Mouse (Mus musculus) T-helper 1 cell (primary cell): ENCODE data around the gene Gm4881.
"Not testable (repeated sequence)": the region's sequence is repeated elsewhere in the genome, so short reads cannot be mapped to it uniquely, and the experiment has no call there.

Source experiments
- in situ Hi-C: fragments of 300-600 bp; cut with MboI, MseI; formaldehyde crosslinking; loops from one replicate; pipeline ENCODE4 v1.15.1; 2025; ENCODE audit warnings: high pct_unique_total_duplicates

Gm4881 gene

DNA sequence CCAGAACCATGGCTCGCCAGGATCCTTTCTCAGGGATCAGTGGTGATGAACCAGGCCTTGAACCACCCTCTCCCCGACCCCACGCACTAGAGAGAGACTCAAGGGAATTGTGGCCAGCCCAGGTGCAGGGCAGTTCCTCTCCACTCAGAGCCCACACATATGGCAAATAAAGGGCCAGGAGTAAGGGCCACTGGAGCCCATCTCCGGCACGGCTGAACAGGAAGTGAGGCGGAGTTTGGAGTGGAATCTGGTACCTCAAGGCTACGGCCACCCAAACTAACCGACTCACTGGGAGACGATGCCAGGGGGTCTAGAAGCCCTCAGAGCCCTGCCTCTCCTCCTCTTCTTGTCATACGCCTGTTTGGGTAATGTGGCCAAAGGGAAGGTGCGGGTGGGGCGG is 47.1 kb downstream of the Gm4881 start, which contains the start of gene Cd79a:
TSS of gene Cd79a (plus strand) at position 158 of the 400 bp plus-strand sequence.
- in situ Hi-C loops = no loop called here

DNA sequence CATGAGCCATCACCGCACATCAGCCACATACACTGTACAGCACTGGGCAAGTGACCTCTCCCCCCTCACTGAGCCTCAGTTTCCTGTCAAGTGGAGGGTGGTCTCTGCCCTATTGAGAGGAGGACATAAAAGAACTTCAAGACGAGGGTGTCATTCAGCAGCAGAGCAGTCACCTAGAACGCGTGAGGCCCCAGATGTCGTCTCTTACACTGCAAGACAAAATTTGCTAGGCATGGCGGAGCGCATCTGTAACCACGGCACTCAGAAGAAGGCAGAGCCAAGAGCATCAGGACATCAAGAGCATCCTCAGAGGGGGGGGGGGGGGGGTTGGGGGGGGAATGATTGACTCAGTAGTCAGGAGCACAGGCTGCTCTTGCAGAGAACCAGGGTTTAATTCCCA is 48.0 kb downstream of the Gm4881 start:
- in situ Hi-C loops = no loop called here

DNA sequence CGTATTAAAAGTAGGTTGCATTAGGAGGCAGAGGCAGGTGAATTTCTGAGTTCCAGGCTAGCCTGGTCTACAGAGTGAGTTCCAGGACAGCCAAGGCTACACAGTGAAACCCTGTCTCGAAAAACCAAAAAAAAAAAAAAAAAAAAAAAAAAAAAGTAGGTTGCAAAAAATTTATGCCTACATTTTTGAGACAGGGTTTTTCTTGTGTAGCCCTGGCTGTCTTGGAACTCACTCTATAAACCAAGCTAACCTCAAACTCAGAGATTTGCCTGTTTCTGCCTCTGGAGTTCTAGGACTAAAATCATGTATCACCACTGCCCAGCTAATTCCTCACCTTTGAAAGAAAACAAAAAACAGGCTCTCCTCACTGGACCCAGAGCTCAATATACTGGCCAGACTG is 48.5 kb downstream of the Gm4881 start:
- in situ Hi-C loops = not testable (repeated sequence)

DNA sequence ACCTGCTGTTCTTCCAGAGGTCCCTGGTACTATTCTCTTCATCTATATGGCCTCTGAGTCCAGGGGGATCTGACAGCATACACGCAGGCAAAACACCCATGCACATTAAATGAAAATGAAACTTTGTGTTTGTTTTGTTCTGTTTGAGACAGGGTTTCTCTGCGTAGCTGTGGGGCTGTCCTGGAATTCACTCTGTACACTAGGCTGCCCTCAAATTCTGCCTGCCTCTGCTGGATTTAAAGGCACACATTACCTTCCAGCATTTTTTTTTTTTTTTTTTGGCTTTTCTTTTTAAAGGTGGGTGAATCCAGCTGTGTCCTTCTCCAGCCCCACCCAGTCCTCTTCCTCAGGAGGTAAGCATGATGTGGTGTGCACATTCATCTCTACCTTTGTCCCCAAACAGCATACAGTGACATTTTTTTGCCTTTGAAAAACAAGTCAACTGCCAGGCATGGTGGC is 52.1 kb downstream of the Gm4881 start:
- in situ Hi-C loops = no loop called here

DNA sequence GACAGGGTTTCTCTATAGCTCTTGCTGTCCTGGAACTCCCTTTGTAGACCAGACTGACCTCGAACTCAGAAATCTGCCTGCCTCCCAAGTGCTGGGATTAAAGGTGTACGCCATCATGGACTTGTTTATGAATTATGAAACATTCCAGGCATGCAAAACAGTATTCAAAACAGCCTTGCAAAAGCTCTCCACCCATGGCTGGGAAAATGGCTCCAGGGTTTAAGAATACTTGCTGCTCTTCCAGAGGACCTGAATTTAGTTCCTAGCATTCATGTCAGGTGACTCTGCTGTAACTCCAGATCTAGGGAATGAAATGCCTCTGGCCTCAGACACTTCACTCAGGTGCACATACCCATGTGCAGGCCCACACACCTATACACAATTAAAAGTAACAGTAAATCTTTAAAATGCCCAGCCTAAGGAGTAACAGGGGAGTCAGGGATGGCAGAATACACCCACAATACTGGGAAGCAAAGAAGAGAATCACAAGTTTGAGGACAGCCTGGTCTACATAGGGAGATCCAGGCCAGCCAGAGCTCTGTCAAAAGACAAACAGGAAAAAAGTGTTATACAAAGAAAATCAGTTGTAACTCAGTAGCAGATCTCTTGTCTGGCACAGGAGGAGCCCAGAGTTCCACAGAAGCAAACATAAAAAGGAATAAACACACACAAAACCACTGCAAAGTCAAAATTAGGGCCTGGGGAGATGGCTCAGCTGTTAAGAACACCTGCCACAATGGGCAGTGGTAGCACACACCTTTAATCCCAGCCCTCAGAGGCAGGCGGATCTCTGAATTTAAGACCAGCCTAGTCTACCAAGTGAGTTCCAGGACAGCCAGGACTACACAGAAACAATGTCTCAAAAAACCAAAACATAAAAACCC is 52.8 kb downstream of the Gm4881 start:
- in situ Hi-C loops = no loop called here

DNA sequence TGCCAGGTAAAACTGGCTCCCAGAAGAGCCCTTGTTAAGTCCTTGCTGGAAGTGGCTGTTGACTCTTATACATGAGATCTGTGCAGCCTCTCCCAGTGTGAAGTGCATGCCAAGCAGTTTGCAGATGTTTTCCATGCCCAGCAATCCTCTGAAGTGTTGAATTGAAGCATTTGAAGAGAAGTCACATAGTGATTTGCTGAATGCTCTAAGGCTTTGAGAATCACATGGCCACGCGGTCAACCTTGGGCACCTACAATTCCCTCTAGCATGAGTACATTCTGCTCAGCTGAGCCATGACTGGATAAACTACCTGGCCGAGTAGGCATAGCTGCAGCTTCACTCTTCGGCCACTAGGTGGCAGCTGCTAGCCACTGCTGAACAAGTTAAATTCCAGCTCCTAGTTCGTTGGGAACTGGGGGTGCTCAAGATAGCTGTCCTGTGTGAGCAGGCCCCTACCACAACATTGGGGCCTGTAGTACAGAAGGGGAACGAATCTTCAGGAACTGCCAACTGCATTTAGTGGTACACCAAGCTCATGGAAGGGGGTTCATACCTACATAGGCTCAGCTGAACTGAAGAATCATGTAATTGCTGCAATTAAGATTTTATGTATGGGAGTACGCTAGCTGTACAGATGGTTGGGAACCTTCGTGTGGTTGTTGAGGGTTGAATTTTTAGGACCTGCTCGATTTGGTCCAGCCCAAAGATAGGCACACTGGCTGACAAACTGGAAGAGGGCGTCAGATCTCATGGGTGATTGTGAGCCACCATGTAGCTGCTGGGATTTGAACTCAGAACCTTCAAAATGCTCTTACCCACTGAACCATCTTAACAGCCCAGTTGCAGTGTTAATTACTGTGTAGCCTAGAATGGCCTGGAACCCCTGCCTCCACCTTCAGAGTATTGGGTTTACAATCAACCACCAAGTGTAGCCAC is 53.7 kb downstream of the Gm4881 start:
- in situ Hi-C loops = no loop called here

DNA sequence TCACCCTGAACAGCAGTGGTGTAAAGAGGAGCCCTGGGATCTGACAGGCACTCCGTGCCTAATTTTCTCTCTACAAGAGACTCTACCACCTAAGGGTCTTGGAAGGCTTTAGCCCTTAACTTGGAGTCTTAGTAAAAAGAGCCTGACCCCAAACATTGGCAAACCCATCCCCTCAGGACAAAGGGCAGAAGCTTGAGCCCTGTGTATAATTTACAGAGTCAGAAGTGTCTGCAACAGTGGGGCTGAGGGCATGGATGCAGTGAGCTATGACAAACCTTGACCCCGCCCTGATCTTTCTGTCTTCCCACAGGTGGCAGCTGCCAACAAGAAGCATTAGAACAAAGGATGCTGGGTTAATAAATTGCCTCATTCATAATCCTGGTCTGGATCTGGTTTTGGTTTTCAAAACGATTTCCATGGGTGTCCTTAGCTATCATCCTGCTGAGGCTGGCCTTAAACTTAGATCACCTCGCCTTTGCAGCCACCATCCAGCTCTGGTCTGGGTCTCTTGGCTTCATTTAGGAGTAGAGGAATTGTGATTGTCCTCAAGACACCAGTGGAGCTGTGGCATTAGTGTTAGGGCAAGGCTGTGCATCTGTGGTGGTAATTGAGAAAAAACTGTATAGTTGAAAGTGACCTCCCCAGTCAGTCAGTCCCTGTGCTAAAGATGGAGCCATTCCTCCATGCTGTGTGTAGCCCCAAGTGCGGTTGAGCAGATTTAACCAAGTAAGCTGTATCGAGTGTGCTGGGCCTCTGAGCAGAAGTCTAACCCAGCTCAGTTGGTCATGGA is 54.7 kb downstream of the Gm4881 start:
- in situ Hi-C loops = no loop called here

DNA sequence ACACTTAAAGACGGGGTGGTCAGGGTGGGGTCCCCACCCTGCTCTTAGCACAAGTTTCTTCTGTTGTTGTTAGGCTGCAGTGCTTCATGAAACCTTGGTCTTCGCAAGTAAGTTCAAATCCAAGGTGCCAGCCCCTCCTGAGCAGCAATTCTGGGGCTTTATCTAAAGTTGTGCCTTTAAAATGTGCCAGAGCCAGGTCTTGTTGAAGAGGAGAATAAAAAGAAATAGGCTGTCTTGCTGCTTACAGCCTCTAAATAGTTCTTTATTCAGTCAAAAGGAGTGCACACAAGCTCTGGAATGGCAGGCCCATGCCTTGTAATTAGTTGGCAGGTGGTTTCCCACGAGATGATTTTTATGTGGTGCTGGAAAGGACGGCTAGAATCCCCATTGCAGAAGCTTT is 57.2 kb downstream of the Gm4881 start:
- in situ Hi-C loops = no loop called here

DNA sequence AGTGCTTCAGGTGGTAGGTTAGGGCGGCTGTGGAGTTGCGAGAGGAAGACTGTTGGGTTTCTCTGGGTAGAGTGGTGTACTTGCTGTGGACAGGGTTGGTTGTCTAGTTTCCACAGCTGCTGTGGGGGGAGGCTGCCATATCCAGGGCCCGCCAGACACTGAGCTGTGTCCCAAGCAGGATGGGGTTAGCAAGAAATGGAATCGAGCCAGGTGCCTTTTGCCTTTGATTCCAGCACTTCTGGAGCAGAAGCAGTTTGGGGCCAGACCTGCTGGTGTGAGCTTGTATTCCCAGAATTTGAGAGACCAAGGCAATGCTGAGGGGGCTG is 58.0 kb downstream of the Gm4881 start:
- in situ Hi-C loops = no loop called here

DNA sequence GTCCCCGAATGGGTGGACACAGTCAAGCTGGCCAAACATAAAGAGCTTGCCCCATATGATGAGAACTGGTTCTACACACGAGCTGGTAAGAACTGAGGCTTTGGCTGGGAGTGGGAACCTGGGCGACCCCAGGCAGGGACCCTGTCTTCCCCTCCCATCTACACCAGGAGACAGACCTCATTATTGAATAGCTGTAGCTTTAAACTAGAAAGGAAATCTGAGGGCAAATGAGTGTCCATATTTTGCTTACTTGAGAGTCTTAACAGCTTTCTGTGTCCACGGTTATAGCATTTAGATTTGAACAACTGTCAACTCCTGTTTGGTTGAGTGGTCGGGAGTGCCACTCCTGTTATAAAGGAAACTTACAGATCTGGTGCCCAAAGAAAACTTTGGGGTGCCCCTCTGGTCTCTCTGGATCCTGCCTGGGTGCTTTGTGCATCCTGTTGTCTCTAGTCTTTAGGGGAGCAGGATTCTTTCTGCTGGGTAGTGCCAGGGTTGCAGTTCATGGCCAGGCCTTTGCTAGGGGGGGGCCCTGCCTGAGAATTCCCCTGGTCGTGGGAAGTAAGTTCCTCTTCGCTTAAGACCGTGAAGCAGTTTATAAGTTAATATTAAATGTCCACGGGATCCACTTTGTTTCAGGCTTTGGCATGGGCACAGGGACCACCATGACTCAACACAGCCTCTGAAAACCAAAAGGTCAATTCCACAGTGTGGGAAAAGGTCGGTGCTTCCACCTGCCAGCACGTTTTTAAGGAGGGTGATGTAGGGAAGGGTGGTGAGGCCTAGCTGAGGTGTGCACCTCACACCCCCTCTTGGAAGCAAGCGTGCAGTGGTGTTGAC is 58.6 kb downstream of the Gm4881 start:
- in situ Hi-C loops = no loop called here

DNA sequence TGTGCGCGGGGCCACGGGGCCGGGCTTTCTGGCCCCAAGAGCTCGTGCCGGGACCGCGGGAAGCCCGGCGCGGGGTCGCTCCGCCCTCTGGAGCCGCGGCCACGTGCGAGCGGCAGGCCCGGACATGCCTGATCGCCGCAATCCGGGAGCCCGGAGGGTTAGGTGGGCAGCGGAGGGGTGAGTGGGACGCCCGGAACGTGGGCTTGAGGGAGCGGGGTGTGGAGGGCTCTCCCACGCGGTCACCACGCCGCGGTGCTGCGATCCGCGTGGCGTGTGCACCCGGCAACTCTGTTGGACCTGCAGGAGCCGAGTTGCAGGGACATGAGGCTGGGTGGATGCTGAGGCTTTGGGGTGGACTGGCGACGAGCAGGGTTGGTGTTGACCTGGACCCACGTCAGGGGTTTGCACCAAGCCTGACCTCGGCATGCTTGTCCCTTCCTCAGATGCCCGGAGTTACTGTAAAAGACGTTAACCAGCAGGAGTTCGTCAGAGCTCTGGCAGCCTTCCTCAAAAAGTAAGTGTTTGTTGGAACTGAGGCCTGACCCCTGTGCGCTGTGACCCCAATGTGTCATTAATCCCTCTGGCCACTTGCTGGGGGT is 59.5 kb downstream of the Gm4881 start:
- in situ Hi-C loops = no loop called here

DNA sequence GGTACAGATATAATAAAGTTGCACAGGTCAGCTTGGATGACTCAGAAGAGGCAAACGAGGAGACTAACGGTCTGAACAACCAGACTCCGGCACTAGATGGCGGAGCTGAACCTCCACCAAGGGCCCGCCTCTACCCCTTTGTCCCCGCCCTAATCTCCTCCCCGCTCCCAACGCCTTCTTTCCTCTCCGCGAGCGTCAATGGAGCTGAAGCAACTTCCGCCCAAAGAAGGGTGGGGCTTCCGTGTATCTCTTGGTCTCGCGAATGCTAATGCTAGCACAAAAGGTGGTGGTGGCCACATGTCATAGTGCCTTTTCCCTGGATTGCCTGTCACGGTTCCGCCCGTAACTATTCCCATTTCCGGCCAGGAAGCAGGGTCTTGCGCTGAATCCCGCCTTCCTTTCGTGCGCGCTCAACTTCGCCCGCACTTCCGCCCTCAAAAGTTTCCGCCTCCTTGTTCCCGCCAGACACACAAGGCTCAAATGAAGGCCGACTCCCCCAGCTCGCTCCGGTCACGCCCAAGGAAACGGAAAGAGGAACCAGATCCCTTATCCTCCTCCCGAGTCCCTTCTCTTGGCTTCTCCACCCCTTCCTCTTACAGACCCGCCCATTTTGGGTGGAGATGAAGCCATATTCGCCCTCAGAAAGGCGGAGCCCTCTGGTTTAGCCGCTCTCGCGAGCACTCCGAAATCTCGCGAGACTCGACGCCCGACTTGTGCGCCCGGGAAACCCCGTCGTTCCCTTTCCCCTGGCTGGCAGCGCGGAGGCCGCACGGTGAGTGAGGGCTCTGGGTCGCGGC is 60.2 kb downstream of the Gm4881 start, which contains the start of gene Rps19:
TSS of gene Rps19 (plus strand) at position 476 of the 797 bp plus-strand sequence.
- in situ Hi-C loops = no loop called here

DNA sequence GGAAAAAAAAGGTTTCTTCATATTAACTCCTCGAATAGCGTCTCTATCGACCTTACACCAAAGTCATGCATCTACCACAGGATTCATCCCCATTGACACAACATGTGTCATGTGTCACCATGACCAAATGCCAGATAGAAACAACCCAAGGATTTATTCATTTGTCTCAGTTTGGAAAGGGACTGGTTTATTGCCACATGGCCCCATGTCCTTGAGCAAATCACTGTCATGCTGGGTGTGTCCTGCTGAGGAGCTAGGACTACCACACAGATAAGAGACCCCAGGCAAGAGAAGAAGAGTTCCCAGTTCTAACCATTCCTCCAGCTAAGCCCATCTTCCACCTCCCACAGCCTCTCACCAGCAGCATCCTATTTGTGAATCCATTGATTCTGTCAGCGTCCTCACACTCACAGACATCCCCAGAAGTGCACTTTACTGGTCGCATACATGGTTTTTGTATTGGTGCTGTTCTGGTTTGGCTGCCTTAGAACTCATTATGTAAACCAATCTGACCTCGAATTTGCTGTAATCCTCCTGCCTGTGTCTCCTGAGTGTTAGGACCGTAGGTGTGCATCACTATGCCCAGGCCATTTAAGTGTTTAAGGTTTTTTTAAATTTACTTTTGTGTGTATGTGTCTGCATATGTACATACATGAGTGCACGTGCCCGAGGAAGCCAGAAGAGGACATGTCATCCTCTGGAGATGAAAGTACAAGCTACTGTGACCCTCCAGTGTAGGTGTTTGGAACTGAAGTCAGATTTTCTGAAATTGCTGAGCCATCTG is 61.7 kb downstream of the Gm4881 start:
- in situ Hi-C loops = no loop called here

DNA sequence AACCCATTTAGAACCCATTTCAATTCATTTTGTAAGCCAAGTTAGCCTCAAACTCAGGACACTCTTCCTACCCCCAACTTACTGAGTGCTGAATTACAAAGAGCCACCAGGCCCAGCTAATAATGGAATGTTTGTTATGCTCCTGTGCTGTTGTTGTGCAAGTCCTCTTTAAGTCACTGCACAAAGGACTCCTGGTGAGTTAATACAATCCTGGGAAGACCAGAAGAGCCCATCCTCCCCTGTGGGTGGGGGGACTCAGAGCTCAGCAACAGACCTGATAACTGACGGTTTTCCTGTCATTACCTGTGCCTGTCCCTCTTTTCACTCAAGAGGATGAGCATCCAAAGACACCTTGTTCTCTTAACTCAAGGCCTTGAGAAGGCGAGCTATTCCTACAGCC is 64.7 kb downstream of the Gm4881 start:
- in situ Hi-C loops = no loop called here

DNA sequence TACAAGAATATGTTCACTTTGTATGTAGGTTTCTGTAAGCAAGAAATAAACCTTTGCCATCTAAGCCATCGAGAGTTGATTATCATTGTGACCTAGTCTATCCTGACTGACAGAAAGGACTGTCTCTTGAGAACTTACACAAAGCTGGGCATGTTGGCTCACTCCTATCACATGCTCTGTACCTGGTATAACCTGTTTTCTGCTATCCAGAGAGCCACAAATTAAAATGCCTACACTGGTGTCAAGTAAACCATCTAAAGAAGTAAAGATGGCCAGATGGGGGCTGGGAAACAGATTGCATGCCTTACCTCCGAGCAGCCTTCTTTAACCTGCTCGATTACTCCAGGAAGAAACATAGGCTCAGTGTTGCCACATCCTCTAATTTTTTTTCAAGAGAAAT is 66.7 kb downstream of the Gm4881 start:
- in situ Hi-C loops = no loop called here
